Comparison of ENCODE assay signal across 21 mouse cellular contexts in the genomic region with DNA sequence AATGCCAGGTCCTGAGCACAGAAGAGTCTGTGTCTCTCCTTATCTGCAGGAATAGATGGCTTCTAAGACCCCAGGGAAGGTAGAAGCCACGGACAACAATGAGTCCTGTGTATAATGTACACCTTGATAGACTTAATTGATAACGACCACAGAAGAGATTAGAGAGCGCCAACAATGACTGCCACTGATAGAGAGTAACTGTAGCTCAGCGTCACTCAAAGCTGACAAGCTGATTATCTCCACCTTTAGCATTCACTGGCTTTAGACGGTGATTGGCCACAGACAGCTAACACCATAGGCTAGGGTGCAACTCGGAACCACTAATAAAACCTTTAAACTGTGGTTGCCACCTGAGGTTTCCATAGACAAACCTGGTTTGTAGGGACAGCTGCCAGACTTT.
"Had no signal": no experiment of that assay in that cellular context is flagged by ENCODE, and none has a peak within 500 bp of the region (broad histone marks: within the 10 kb centered on the region; RNA-seq: fewer than 3 reads in every experiment).

No protein-coding gene starts in this region.

- H3K27me3 ChIP-seq: midbrain, embryonic 12.5 days; neural tube, embryonic 13.5 days; neural tube, embryonic 15.5 days had no signal

- H3K27ac ChIP-seq: liver, embryonic 14.5 days; midbrain, embryonic 10.5 days; midbrain, embryonic 12.5 days; neural tube, embryonic 13.5 days; neural tube, embryonic 15.5 days had no signal

- H3K4me1 ChIP-seq: midbrain, embryonic 10.5 days; midbrain, embryonic 12.5 days; neural tube, embryonic 13.5 days; neural tube, embryonic 15.5 days had no signal

- DNase-seq: lung, adult 18-20 months; lung, embryonic 14.5 days; lung, postnatal 10 days; lung, postnatal 4 days; midbrain, embryonic 14.5 days; retina, postnatal 1 day; right cerebral cortex, adult 18-20 months; right cerebral cortex, postnatal 25 days; right cerebral cortex, postnatal 4 days; spleen, adult 18-20 months; thymus, adult 18-20 months; thymus, postnatal 14 days; thymus, postnatal 36 days had no signal

- H3K4me3 ChIP-seq: megakaryocyte, embryonic 14.5 days; midbrain, embryonic 10.5 days; midbrain, embryonic 12.5 days; myocyte; neural tube, embryonic 13.5 days; neural tube, embryonic 15.5 days had no signal

- H3K9me3 ChIP-seq: midbrain, embryonic 10.5 days; midbrain, embryonic 12.5 days; neural tube, embryonic 13.5 days; neural tube, embryonic 15.5 days had no signal

- ATAC-seq: midbrain, embryonic 16.5 days had no signal

- H3K9ac ChIP-seq: liver, embryonic 14.5 days; lung, embryonic 14.5 days; midbrain, embryonic 12.5 days; neural tube, embryonic 13.5 days; neural tube, embryonic 15.5 days had no signal

- H3K36me3 ChIP-seq: midbrain, embryonic 10.5 days; midbrain, embryonic 12.5 days; neural tube, embryonic 13.5 days; neural tube, embryonic 15.5 days had no signal
